Mouse (Mus musculus): ENCODE results near the gene Nol4l. TPM values are rescaled to one million over a fixed set of nuclear protein-coding genes. Genes with fewer than 3 reads are reported as not detected.
"Not testable (repeated sequence)": the region's sequence is repeated elsewhere in the genome, so short reads cannot be mapped to it uniquely, and the experiment has no call there.

Nol4l gene
- polyA plus RNA-seq, 1 experiment from 2014 or later: 36.8 TPM

GRCm38 (mm10) chr2:153499154-153499553, 30.6 kb downstream of the Nol4l start:
- peaks cover 41% of the 10 kb centered on the region for H3K4me1 ChIP-seq
- no peak for ATAC-seq (ENCODE audit: low FRiP score)
- 61% methylated on average over 4 of the region's 4 CpGs for WGBS

GRCm38 (mm10) chr2:153496898-153497297, 32.9 kb downstream of the Nol4l start:
- no peaks in the 10 kb centered on the region for H3K36me3 ChIP-seq
- 7% methylated on average over 13 of the region's 13 CpGs for WGBS
- no peak overlapping the region; the same call in 1 of the 2 replicates for H3K4me2 ChIP-seq (replicated peaks)
- peak; percentile 51 for ATAC-seq (ENCODE audit: low FRiP score)
- peaks cover 50% of the 10 kb centered on the region for H3K27me3 ChIP-seq
- no peaks in the 10 kb centered on the region for H3K9me3 ChIP-seq (replicated peaks)
- H3K4me3 ChIP-seq: no peak overlapping the region
- no peak overlapping the region for H3K9ac ChIP-seq
- peaks cover 58% of the 10 kb centered on the region for H3K4me1 ChIP-seq
- H3K27ac ChIP-seq: peak overlapping the region; percentile 78

More at GRCm38 (mm10) chr2:153499154-153499553, 30.6 kb downstream of the Nol4l start:
- Histone ChIP-seq H3K4me3 (no peak overlapping the region), H3K9me3 (replicated peaks) (no peaks in the 10 kb centered on the region), H3K4me2 (replicated peaks) (no peak overlapping the region), H3K9ac (no peak overlapping the region), H3K27ac (no peak overlapping the region), H3K27me3 (peaks cover 42% of the 10 kb centered on the region), H3K36me3 (no peaks in the 10 kb centered on the region)

- no peaks in the 10 kb centered on the region for H3K9me3 ChIP-seq (replicated peaks)
- H3K27me3 ChIP-seq: peaks cover 56% of the 10 kb centered on the region
- H3K36me3 ChIP-seq: no peaks in the 10 kb centered on the region
- no peak overlapping the region for H3K4me3 ChIP-seq
- H3K4me2 ChIP-seq (replicated peaks): no peak overlapping the region
- peaks cover 64% of the 10 kb centered on the region for H3K4me1 ChIP-seq
- WGBS: 80% methylated on average over 6 of the region's 6 CpGs
- peak overlapping the region; percentile 78 for H3K27ac ChIP-seq
- no peak for ATAC-seq (ENCODE audit: low FRiP score)
- no peak overlapping the region for H3K9ac ChIP-seq
Observed at GRCm38 (mm10) chr2:153496301-153496700, 33.5 kb downstream of the Nol4l start.

- Histone ChIP-seq H3K4me2 (replicated peaks) (no peak overlapping the region), H3K9me3 (replicated peaks) (no peaks in the 10 kb centered on the region), H3K9ac (peak overlapping the region; percentile 6; the same call in 1 of the 2 replicates), H3K27ac (peak overlapping the region; percentile 78; the same call in 1 of the 2 replicates), H3K27me3 (peaks cover 54% of the 10 kb centered on the region), H3K4me1 (peaks cover 69% of the 10 kb centered on the region), H3K36me3 (no peaks in the 10 kb centered on the region), H3K4me3 (no peak overlapping the region)
- 78% methylated on average over 4 of the region's 4 CpGs for WGBS
- ATAC-seq (ENCODE audit: low FRiP score): no peak
Observed at GRCm38 (mm10) chr2:153495818-153496217, 34.0 kb downstream of the Nol4l start.

- H3K9me3 ChIP-seq (replicated peaks); H3K4me2 ChIP-seq (replicated peaks); ATAC-seq (ENCODE audit: low FRiP score); H3K27ac ChIP-seq; H3K9ac ChIP-seq; H3K36me3 ChIP-seq; H3K4me3 ChIP-seq: not testable (repeated sequence)
- WGBS: 88% methylated on average over 4 of the region's 4 CpGs
- Histone ChIP-seq H3K27me3 (peaks cover 49% of the 10 kb centered on the region), H3K4me1 (peaks cover 73% of the 10 kb centered on the region)
Observed at GRCm38 (mm10) chr2:153495391-153495790, 34.4 kb downstream of the Nol4l start.

GRCm38 (mm10) chr2:153494293-153494811, 35.4 kb downstream of the Nol4l start:
- peak overlapping the region; percentile 94; the same call in 1 of the 2 replicates for H3K27ac ChIP-seq
- H3K4me3 ChIP-seq: no peak overlapping the region
- ATAC-seq (ENCODE audit: low FRiP score): no peak
- WGBS: 23% methylated on average over 9 of the region's 9 CpGs
- H3K9ac ChIP-seq: peak overlapping the region; percentile 38; the same call in 1 of the 2 replicates
- peak overlapping the region; percentile 94; the same call in 1 of the 2 replicates for H3K4me2 ChIP-seq (replicated peaks)
- no peaks in the 10 kb centered on the region for H3K36me3 ChIP-seq
- H3K9me3 ChIP-seq (replicated peaks): no peaks in the 10 kb centered on the region
- H3K4me1 ChIP-seq: peaks cover 73% of the 10 kb centered on the region
- peaks cover 48% of the 10 kb centered on the region for H3K27me3 ChIP-seq

GRCm38 (mm10) chr2:153493781-153494292, 35.9 kb downstream of the Nol4l start:
- ATAC-seq (ENCODE audit: low FRiP score): no peak
- Histone ChIP-seq H3K9ac (no peak overlapping the region; the same call in 1 of the 2 replicates), H3K36me3 (no peaks in the 10 kb centered on the region), H3K4me1 (peaks cover 73% of the 10 kb centered on the region), H3K4me3 (no peak overlapping the region), H3K27ac (peak overlapping the region; percentile 94), H3K9me3 (replicated peaks) (no peaks in the 10 kb centered on the region), H3K27me3 (peaks cover 48% of the 10 kb centered on the region), H3K4me2 (replicated peaks) (peak overlapping the region; percentile 94)
- 17% methylated on average over 6 of the region's 6 CpGs for WGBS

GRCm38 (mm10) chr2:153493393-153493731, 36.4 kb downstream of the Nol4l start:
- ATAC-seq (ENCODE audit: low FRiP score): no peak
- Histone ChIP-seq H3K4me3 (peak overlapping the region; percentile 57), H3K27me3 (peaks cover 44% of the 10 kb centered on the region), H3K36me3 (no peaks in the 10 kb centered on the region), H3K4me1 (peaks cover 68% of the 10 kb centered on the region), H3K9me3 (replicated peaks) (no peaks in the 10 kb centered on the region), H3K4me2 (replicated peaks) (peak overlapping the region; percentile 94), H3K9ac (peak overlapping the region; percentile 74), H3K27ac (peak overlapping the region; percentile 94)
- 34% methylated on average over 2 of the region's 2 CpGs for WGBS

GRCm38 (mm10) chr2:153492573-153493392, 37.0 kb downstream of the Nol4l start, which contains the start of gene 4930404H24Rik:
TSS of gene 4930404H24Rik (plus strand) at chr2:153492790.
- peak; percentile 87 for ATAC-seq (ENCODE audit: low FRiP score)
- peak within 1 kb of the TSS; percentile 94 for H3K4me2 ChIP-seq (replicated peaks)
- H3K4me3 ChIP-seq: peak within 1 kb of the TSS; percentile 57
- H3K27me3 ChIP-seq: peaks cover 39% of the 10 kb centered on the region
- no peaks in the 10 kb centered on the region for H3K9me3 ChIP-seq (replicated peaks)
- WGBS: under 1% methylated on average over 59 of the region's 83 CpGs
- H3K27ac ChIP-seq: peak within 1 kb of the TSS; percentile 94
- peaks cover 62% of the 10 kb centered on the region for H3K4me1 ChIP-seq
- H3K9ac ChIP-seq: peak within 1 kb of the TSS; percentile 74
- H3K36me3 ChIP-seq: no peaks in the 10 kb centered on the region

GRCm38 (mm10) chr2:153492179-153492517, 37.6 kb downstream of the Nol4l start:
- peak overlapping the region; percentile 94 for H3K4me2 ChIP-seq (replicated peaks)
- H3K4me1 ChIP-seq: peaks cover 56% of the 10 kb centered on the region
- H3K9ac ChIP-seq: peak overlapping the region; percentile 74
- H3K36me3 ChIP-seq: no peaks in the 10 kb centered on the region
- peaks cover 39% of the 10 kb centered on the region for H3K27me3 ChIP-seq
- WGBS: under 1% methylated on average over 24 of the region's 24 CpGs
- H3K27ac ChIP-seq: peak overlapping the region; percentile 94
- peak overlapping the region; percentile 57 for H3K4me3 ChIP-seq
- no peaks in the 10 kb centered on the region for H3K9me3 ChIP-seq (replicated peaks)
- peak; percentile 36 for ATAC-seq (ENCODE audit: low FRiP score)

GRCm38 (mm10) chr2:153491512-153492178, 38.1 kb downstream of the Nol4l start:
- peak; percentile 9; the same call in 1 of the 2 replicates for ATAC-seq (ENCODE audit: low FRiP score)
- peak overlapping the region; percentile 57 for H3K4me3 ChIP-seq
- no peaks in the 10 kb centered on the region for H3K36me3 ChIP-seq
- peaks cover 39% of the 10 kb centered on the region for H3K27me3 ChIP-seq
- H3K27ac ChIP-seq: peak overlapping the region; percentile 94
- H3K4me1 ChIP-seq: peaks cover 51% of the 10 kb centered on the region
- 8% methylated on average over 18 of the region's 18 CpGs for WGBS
- H3K9ac ChIP-seq: peak overlapping the region; percentile 74
- no peaks in the 10 kb centered on the region for H3K9me3 ChIP-seq (replicated peaks)
- H3K4me2 ChIP-seq (replicated peaks): peak overlapping the region; percentile 94

- Histone ChIP-seq H3K4me3 (no peak overlapping the region), H3K9me3 (replicated peaks) (no peaks in the 10 kb centered on the region), H3K9ac (no peak overlapping the region), H3K27me3 (peaks cover 36% of the 10 kb centered on the region), H3K36me3 (no peaks in the 10 kb centered on the region), H3K27ac (no peak overlapping the region), H3K4me1 (peaks cover 44% of the 10 kb centered on the region), H3K4me2 (replicated peaks) (no peak overlapping the region)
- 19% methylated on average over 5 of the region's 5 CpGs for WGBS
- ATAC-seq (ENCODE audit: low FRiP score): no peak
Observed at GRCm38 (mm10) chr2:153490940-153491339, 38.8 kb downstream of the Nol4l start.

Measured in hindbrain, embryonic 12.5 days (tissue).